Mouse (Mus musculus) cerebellum, adult 2 months (tissue): ENCODE measurements around the gene Nudt22.

ENCODE experiments used
- CTCF ChIP-seq: fragments of 200-500 bp; IDR thresholded peaks from 2 replicates; pipeline ENCODE4 v1.5.1; 2011; ENCODE audit warnings: low read depth, mild to moderate bottlenecking, control low read depth, low read length, moderate library complexity, borderline replicate concordance; ENCODE audit not compliant: insufficient read depth
- POLR2A ChIP-seq: fragments of 200-500 bp; IDR thresholded peaks from 2 replicates; pipeline ENCODE4 v1.6.1; 2011; ENCODE audit warnings: low read length, control low read depth, borderline replicate concordance; ENCODE audit not compliant: insufficient read depth

- no peak for TF ChIP-seq POLR2A
- TF ChIP-seq CTCF, result no peak
Measured at GRCm38 (mm10) chr19:7017541-7018457, 21.9 kb upstream of the Nudt22 start.
